Mouse (Mus musculus): ENCODE measurements at regions not wholly inside any gene's neighbourhood (a gene's known extent, or its start where the extent isn't known, plus 50 kb on each side); places are given as distances from the start of the nearest gene placed in this dataset.

GRCm38 (mm10) chr3:35231158-35231928, 522.6 kb upstream of the Atp11b start:
- TF ChIP-seq CTCF (IDR thresholded peaks at IDR 0.05; ENCODE audit: low read depth, low read length) (no peak), TAL1 (conservative IDR thresholded peaks at IDR 0.05; ENCODE audit: low read depth, low read length) (no peak), GATA1 (IDR thresholded peaks at IDR 0.05; ENCODE audit: borderline replicate concordance, low read length) (no peak), POLR2AphosphoS5 (IDR thresholded peaks at IDR 0.05; ENCODE audit: insufficient replicate concordance, low read depth, low read length) (no peak)

Measured in G1E (cell line).